Mouse (Mus musculus) mesoderm, embryonic 11.5 days (tissue): Measurements from ENCODE around the gene Tspan13.

ENCODE experiments used
- DNase-seq: peaks from one replicate; pipeline ENCODE4 v3.0.0-alpha.2; 2012; ENCODE audit warnings: low read depth, low spot score

Gene Tspan13

GRCm38 (mm10) chr12:35977633-35978246 lies 64.6 kb downstream of the Tspan13 start:
- DNase-seq = no peak

GRCm38 (mm10) chr12:35975898-35976297 lies 66.4 kb downstream of the Tspan13 start:
- DNase-seq = no peak

- DNase-seq = no peak
Observed at GRCm38 (mm10) chr12:35966768-35967141, 75.5 kb downstream of the Tspan13 start.

- no peak for DNase-seq
Observed at GRCm38 (mm10) chr12:35966098-35966767, 76.1 kb downstream of the Tspan13 start.
